Mouse (Mus musculus) ES-E14 (cell line): ENCODE measurements at regions not wholly inside any gene's neighbourhood (a gene's known extent, or its start where the extent isn't known, plus 50 kb on each side); places are given as distances from the start of the nearest gene placed in this dataset.

Source experiments
- DNase-seq: peaks from one replicate; pipeline ENCODE4 v3.0.0-alpha.2; 2013; ENCODE audit warnings: low read depth, low spot score
- H3K27ac ChIP-seq: 2 replicates; pipeline ENCODE4 v1.5.1; 2012; ENCODE audit warnings: low read depth, mild to moderate bottlenecking, low read length, moderate library complexity, mixed read lengths; ENCODE audit not compliant: poor library complexity, insufficient read depth, severe bottlenecking
- H3K36me3 ChIP-seq: 2 replicates; pipeline ENCODE4 v1.6.1; 2012; ENCODE audit warnings: mild to moderate bottlenecking, low read length, moderate library complexity, mixed read lengths; ENCODE audit not compliant: control insufficient read depth, poor library complexity, insufficient read depth, severe bottlenecking
- H3K4me1 ChIP-seq, 2 experiments: fragments of 150-350 bp in 1 of 2; sonication (generic) in 1 of 2; 2 replicates each; pipeline ENCODE4 v1.6.1; 2012; ENCODE audit warnings: low read length in 2 of 2, mild to moderate bottlenecking in 1 of 2, mixed read lengths in 1 of 2; ENCODE audit not compliant: control insufficient read depth in 2 of 2, insufficient read depth in 2 of 2, poor library complexity in 1 of 2
- H3K4me3 ChIP-seq, 2 experiments: fragments of 150-350 bp in 1 of 2; sonication (generic) in 1 of 2; 2 replicates each; pipeline ENCODE4 v1.5.1; 2012; ENCODE audit warnings: low read length in 2 of 2, low read depth in 1 of 2, mild to moderate bottlenecking in 1 of 2, mixed read lengths in 1 of 2; ENCODE audit not compliant: insufficient read depth in 1 of 2, poor library complexity in 1 of 2, severe bottlenecking in 1 of 2
- H3K9ac ChIP-seq: 2 replicates; pipeline ENCODE4 v1.6.1; 2012; ENCODE audit warnings: low read depth, mild to moderate bottlenecking, low read length, mixed read lengths; ENCODE audit not compliant: poor library complexity, insufficient read depth, severe bottlenecking
- H3K9me3 ChIP-seq: fragments of 150-350 bp; sonication (generic); 2 replicates; pipeline ENCODE4 v1.6.1; 2012; ENCODE audit warnings: low read depth, mild to moderate bottlenecking, low read length; ENCODE audit not compliant: control insufficient read depth, insufficient read depth
- CHD2 ChIP-seq: IDR thresholded peaks from 2 replicates; pipeline ENCODE4 v1.6.1; 2014; ENCODE audit warnings: mild to moderate bottlenecking, low read depth, low read length, inconsistent platforms
- HCFC1 ChIP-seq: IDR thresholded peaks from 2 replicates; pipeline ENCODE4 v1.6.1; 2012; ENCODE audit warnings: low read length, inconsistent platforms, borderline replicate concordance; ENCODE audit not compliant: insufficient read depth
- MAFK ChIP-seq: IDR thresholded peaks from 2 replicates; pipeline ENCODE4 v1.6.1; 2014; ENCODE audit warnings: mild to moderate bottlenecking, low read depth, low read length, inconsistent platforms; ENCODE audit not compliant: insufficient read depth
- ZC3H11A ChIP-seq: IDR thresholded peaks from 2 replicates; pipeline ENCODE4 v1.6.1; 2012; ENCODE audit warnings: low read depth, mild to moderate bottlenecking, inconsistent platforms, low read length, borderline replicate concordance
- ZNF384 ChIP-seq: IDR thresholded peaks from 2 replicates; pipeline ENCODE4 v1.6.1; 2012; ENCODE audit warnings: low read depth, low read length, inconsistent platforms
- in situ Hi-C, 2 experiments: fragments of 600-800 bp; cut with MboI; formaldehyde crosslinking; loops; one replicate each; pipeline ENCODE4 v1.15.1; 2025; ENCODE audit warnings: low sequenced_read_pairs in 2 of 2, inconsistent platforms in 1 of 2; ENCODE audit not compliant: unreplicated experiment in 2 of 2

DNA sequence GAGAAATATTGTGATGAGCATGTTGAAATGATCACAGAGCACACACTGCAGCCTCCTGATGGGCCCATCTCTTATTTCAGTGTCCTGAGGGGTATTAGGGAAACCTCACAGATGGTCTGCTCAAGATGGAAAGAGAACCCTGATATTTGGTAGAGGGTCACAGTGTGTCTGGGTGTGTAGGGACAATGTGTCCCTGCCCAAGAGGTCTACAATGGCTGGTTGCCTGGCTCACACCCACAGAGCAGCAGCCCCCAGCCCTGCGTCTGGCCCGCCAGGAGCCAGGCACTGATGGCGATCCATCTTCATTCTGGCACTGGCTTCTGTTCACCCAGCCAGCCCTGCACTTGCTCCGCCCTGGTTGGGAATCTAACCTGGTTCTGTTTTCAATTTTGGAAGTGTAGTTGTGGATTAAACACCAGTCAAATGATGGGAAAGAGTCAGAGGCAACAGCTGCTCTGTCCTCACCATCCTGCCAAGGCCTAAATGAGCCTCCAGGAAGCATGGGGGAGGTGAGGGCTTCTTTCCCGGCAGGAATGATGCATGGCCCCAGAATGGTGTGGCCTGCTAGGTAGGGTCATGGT lies 216.5 kb upstream of the Mki67 start:
- no peak for DNase-seq
- Histone ChIP-seq H3K27ac (no peak overlapping the region), H3K4me1 (no peaks in the 10 kb centered on the region), H3K9ac (no peak overlapping the region), H3K9me3 (no peaks in the 10 kb centered on the region), H3K4me3 (no peak overlapping the region), H3K36me3 (no peaks in the 10 kb centered on the region)
- no peak for TF ChIP-seq MAFK
- no peak for TF ChIP-seq ZC3H11A
- in situ Hi-C loops, result no loop called here

DNA sequence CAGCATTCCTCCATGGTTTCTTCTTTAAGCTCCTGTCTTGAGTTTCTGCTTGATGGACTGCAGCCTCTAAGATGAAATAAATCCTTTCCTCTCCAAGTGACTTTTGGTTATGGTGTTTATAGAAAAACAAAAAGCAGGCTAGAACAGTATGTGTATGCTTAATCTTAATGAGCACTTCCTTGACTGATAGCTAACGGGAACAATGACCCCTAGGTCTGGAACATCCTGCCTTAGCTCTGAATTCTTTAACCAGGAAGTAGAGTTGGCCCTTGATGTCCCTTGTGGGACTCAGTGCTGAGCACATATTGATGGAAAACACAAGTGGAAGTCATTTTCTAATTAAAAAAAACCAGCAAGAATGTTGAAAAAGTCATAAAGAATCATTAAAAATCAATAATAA lies 219.0 kb upstream of the Mki67 start:
- no peaks in the 10 kb centered on the region for H3K4me1 ChIP-seq
- in situ Hi-C loops, result no loop called here
- TF ChIP-seq CHD2, result no peak
- TF ChIP-seq MAFK, result no peak
- no peak for TF ChIP-seq ZNF384
- TF ChIP-seq HCFC1, result no peak
- TF ChIP-seq ZC3H11A, result no peak

DNA sequence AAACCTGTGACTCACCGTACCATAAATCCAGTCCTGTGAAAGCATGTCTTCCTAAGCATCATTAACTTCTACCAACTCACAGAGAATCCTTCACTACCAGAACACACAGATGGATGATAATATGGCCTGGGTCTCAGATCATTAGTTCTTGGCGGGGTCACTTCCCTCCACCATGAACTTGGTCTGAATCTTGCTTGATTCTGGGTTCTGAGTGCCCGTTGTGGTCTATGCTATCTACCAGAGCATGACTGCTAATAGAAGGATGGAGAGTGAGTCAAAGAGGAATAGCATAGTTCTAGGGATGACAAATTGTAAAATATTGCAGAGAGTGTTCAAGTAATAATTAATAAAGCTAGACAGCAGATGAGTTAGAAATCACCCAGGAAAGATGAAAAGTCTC lies 221.3 kb upstream of the Mki67 start:
- Histone ChIP-seq H3K9me3 (no peaks in the 10 kb centered on the region), H3K36me3 (no peaks in the 10 kb centered on the region), H3K27ac (no peak overlapping the region), H3K4me1 (no peaks in the 10 kb centered on the region), H3K9ac (no peak overlapping the region), H3K4me3 (no peak overlapping the region)
- no peak for TF ChIP-seq MAFK
- no peak for DNase-seq
- in situ Hi-C loops, result no loop called here

More for the DNA sequence above, 219.0 kb upstream of the Mki67 start:
- Histone ChIP-seq H3K9me3 (no peaks in the 10 kb centered on the region), H3K36me3 (no peaks in the 10 kb centered on the region), H3K9ac (no peak overlapping the region), H3K27ac (no peak overlapping the region), H3K4me3 (no peak overlapping the region)
- no peak for DNase-seq

DNA sequence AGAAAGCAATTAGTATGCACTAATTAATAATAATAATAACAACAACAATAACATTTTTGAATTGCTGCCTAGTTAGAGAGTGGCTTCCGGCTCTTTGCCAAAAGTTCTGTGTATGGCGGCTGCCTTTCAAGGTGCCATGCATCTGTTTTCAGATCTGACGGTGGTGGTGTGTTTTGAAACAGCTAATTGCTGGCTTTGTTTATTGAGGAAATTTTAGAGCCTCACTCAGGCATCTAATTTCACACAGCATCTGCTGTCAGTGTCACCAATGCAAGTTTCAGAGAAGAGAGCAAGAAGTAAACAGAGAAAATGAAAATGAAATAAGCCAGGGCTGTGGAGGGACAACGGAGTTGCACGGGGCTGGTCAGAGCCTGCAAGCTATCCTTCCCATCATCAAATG lies 223.2 kb upstream of the Mki67 start:
- no peaks in the 10 kb centered on the region for H3K9me3 ChIP-seq
- no peak overlapping the region for H3K4me3 ChIP-seq
- DNase-seq, result no peak
- no peaks in the 10 kb centered on the region for H3K4me1 ChIP-seq
- no peaks in the 10 kb centered on the region for H3K36me3 ChIP-seq
- in situ Hi-C loops, result no loop called here
- TF ChIP-seq HCFC1, result no peak
- TF ChIP-seq ZNF384, result no peak
- TF ChIP-seq MAFK, result no peak
- no peak for TF ChIP-seq ZC3H11A
- no peak overlapping the region for H3K9ac ChIP-seq
- H3K27ac ChIP-seq, result no peak overlapping the region

DNA sequence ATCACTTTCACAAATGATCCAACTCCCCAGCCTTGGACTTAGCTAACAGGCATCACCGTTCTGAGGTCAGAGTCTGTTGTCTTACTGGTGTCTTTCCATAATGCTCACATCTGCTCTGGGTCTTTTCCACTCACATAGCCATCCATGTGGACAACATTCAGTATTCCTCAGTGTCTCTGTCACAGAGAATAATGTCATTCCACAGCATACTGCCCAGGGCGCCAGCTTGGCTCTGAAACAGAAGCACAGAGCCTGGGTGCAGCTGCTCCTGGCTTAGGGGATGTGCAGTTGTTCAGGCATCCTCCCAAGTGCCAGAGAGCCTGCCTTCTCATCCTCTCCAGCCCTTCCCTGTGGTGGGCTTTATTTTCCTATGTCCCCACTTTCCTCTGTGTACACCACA lies 226.7 kb upstream of the Mki67 start:
- in situ Hi-C loops, result no loop called here
- Histone ChIP-seq H3K4me3 (no peak overlapping the region), H3K9ac (no peak overlapping the region), H3K4me1 (no peaks in the 10 kb centered on the region), H3K9me3 (no peaks in the 10 kb centered on the region), H3K36me3 (no peaks in the 10 kb centered on the region), H3K27ac (no peak overlapping the region)
- TF ChIP-seq ZNF384 (no peak), MAFK (no peak), HCFC1 (no peak), CHD2 (no peak), ZC3H11A (no peak)
- DNase-seq, result no peak
